Mouse (Mus musculus): Measurements from ENCODE around the gene Slc29a1. TPM values are rescaled to one million over a fixed set of nuclear protein-coding genes. Genes with fewer than 3 reads are reported as not detected.

The Slc29a1 gene
- polyA plus RNA-seq, 1 experiment from 2014 or later, result 46.8 TPM

DNA sequence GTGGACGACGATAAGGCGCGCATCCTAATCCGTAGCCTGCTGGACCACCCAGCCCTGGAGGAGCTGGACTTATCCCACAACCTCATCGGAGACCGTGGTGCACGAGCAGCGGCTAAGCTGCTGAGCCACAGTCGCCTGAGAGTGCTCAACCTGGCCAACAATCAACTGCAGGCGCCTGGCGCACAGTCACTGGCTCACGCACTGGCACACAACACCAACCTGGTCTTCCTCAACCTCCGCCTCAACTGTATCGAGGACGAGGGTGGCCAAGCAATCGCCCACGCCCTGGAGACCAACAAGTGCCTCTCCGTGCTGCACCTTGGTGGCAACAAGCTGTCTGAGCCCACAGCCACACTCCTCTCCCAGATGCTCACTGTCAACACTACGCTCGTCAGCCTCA lies 59.7 kb downstream of the Slc29a1 start:
- DNase-seq (ENCODE audit: low spot score, missing footprints) (no peak), ATAC-seq (ENCODE audit: low FRiP score) (no peak)
- H3K9ac ChIP-seq (ENCODE audit: low read length), result no peak overlapping the region
- H3K4me1 ChIP-seq (ENCODE audit: control insufficient read depth, insufficient read depth, low read length), result peaks cover 6% of the 10 kb centered on the region; the same call in 1 of the 2 replicates
- H3K27me3 ChIP-seq (ENCODE audit: control insufficient read depth, insufficient read depth, low read length), result peaks cover 27% of the 10 kb centered on the region
- no peaks in the 10 kb centered on the region for H3K36me3 ChIP-seq (ENCODE audit: control insufficient read depth, insufficient read depth, low read length)
- no peaks in the 10 kb centered on the region for H3K9me3 ChIP-seq (ENCODE audit: control insufficient read depth, low read length)
- H3K4me2 ChIP-seq, result no peak overlapping the region
- 81% methylated on average over 21 of the region's 21 CpGs for WGBS
- no peak overlapping the region for H3K27ac ChIP-seq (ENCODE audit: low read depth, low read length)
- no peak overlapping the region for H3K4me3 ChIP-seq (ENCODE audit: low read depth, low read length)

DNA sequence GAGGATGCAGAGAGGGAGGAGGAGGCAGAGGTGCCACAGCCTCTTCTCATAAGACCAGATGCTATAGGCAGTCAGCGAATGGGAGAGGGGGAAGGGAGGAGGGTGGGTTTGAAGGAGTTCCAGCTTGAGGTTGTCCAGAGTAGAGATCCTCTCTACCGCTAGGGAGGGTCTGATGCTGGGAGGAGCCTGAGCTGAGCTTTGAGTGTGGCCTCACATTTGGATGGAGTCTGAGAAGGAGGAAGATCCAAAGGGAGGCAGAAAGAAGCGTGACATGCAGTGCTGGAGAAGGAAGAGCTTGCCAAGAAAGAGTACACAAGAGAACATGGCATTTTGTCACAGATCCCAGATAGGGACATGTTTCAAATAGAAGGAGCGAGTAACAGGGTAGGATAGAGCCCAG lies 61.0 kb downstream of the Slc29a1 start:
- Histone ChIP-seq H3K9ac (ENCODE audit: low read length) (no peak overlapping the region), H3K4me1 (ENCODE audit: control insufficient read depth, insufficient read depth, low read length) (no peaks in the 10 kb centered on the region), H3K36me3 (ENCODE audit: control insufficient read depth, insufficient read depth, low read length) (no peaks in the 10 kb centered on the region), H3K4me2 (no peak overlapping the region), H3K9me3 (ENCODE audit: control insufficient read depth, low read length) (no peaks in the 10 kb centered on the region), H3K27ac (ENCODE audit: low read depth, low read length) (no peak overlapping the region), H3K4me3 (ENCODE audit: low read depth, low read length) (no peak overlapping the region), H3K27me3 (ENCODE audit: control insufficient read depth, insufficient read depth, low read length) (peaks cover 15% of the 10 kb centered on the region)
- DNase-seq (ENCODE audit: low spot score, missing footprints) (no peak), ATAC-seq (ENCODE audit: low FRiP score) (no peak)
- WGBS, result 66% methylated on average over 4 of the region's 4 CpGs

DNA sequence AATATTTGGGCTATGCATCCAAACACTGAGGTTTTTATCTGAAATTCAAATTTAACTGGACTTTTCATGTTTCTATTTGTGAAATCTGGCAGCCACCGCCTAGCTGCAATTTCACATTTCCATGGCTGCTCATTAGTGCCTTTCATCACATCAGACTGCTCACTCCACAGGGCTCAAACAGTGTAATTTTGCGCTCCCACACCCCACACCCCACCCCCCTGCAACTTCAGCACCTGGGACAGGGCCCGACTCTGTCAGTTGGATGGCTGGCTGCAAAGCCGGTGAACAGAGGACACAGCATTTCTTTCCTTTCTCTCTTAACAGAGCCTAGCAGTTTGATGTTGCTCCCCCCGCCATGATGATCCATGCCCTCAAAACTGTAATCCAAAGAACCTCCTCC lies 63.1 kb downstream of the Slc29a1 start:
- Histone ChIP-seq H3K4me3 (ENCODE audit: low read depth, low read length) (no peak overlapping the region), H3K4me2 (no peak overlapping the region), H3K27ac (ENCODE audit: low read depth, low read length) (no peak overlapping the region), H3K4me1 (ENCODE audit: control insufficient read depth, insufficient read depth, low read length) (no peaks in the 10 kb centered on the region), H3K9ac (ENCODE audit: low read length) (no peak overlapping the region), H3K27me3 (ENCODE audit: control insufficient read depth, insufficient read depth, low read length) (peaks cover 11% of the 10 kb centered on the region), H3K9me3 (ENCODE audit: control insufficient read depth, low read length) (no peaks in the 10 kb centered on the region), H3K36me3 (ENCODE audit: control insufficient read depth, insufficient read depth, low read length) (no peaks in the 10 kb centered on the region)
- WGBS, result 15% methylated on average over 5 of the region's 5 CpGs
- ATAC-seq (ENCODE audit: low FRiP score) (no peak), DNase-seq (ENCODE audit: low spot score, missing footprints) (peak; percentile 88)

Other genes starting within 250 kb of the Slc29a1 start
- gene Cdc5l, start 165.9 kb downstream of the Slc29a1 start, polyA plus RNA-seq (2014; fragmentation: Nextera tagmentation; extraction: Ambion mirVana), result 87.9 and 91.6 TPM in 2 replicates
- 0.40 and 0.46 TPM in 2 replicates for gene Spats1, start 124.2 kb downstream of the Slc29a1 start, polyA plus RNA-seq (2014; fragmentation: Nextera tagmentation; extraction: Ambion mirVana)
- 13.5 and 18.1 TPM in 2 replicates for gene Aars2, start 92.8 kb downstream of the Slc29a1 start, polyA plus RNA-seq (2014; fragmentation: Nextera tagmentation; extraction: Ambion mirVana)
- 1.7 and 2.0 TPM in 2 replicates for gene Tcte1, start 76.2 kb downstream of the Slc29a1 start, polyA plus RNA-seq (2014; fragmentation: Nextera tagmentation; extraction: Ambion mirVana)
- gene Tmem151b, start 49.9 kb downstream of the Slc29a1 start, polyA plus RNA-seq (2014; fragmentation: Nextera tagmentation; extraction: Ambion mirVana), result 5.1 and 6.2 TPM in 2 replicates
- 7.8 and 9.0 TPM in 2 replicates for gene Nfkbie, start 43.9 kb downstream of the Slc29a1 start, polyA plus RNA-seq (2014; fragmentation: Nextera tagmentation; extraction: Ambion mirVana)
- gene Slc35b2, start 35.7 kb downstream of the Slc29a1 start, polyA plus RNA-seq (2014; fragmentation: Nextera tagmentation; extraction: Ambion mirVana), result 97.2 and 102 TPM in 2 replicates
- 1,614 and 1,690 TPM in 2 replicates for gene Hsp90ab1, start 26.3 kb downstream of the Slc29a1 start, polyA plus RNA-seq (2014; fragmentation: Nextera tagmentation; extraction: Ambion mirVana)
- gene Mymx, start 2.5 kb upstream of the Slc29a1 start, polyA plus RNA-seq (2014; fragmentation: Nextera tagmentation; extraction: Ambion mirVana), result 0.21 TPM in 1 of 2 replicates, not detected in the other
- 0.52 and 0.84 TPM in 2 replicates for gene Capn11, start 59.7 kb upstream of the Slc29a1 start, polyA plus RNA-seq (2014; fragmentation: Nextera tagmentation; extraction: Ambion mirVana)
- 111 and 114 TPM in 2 replicates for gene Mrpl14, start 86.7 kb upstream of the Slc29a1 start, polyA plus RNA-seq (2014; fragmentation: Nextera tagmentation; extraction: Ambion mirVana)
- 43.3 and 49.3 TPM in 2 replicates for gene Tmem63b, start 87.3 kb upstream of the Slc29a1 start, polyA plus RNA-seq (2014; fragmentation: Nextera tagmentation; extraction: Ambion mirVana)
- gene 1600014C23Rik, start 134.2 kb upstream of the Slc29a1 start, polyA plus RNA-seq (2014; fragmentation: Nextera tagmentation; extraction: Ambion mirVana), result 0.48 TPM in 1 of 2 replicates, not detected in the other

Measured in midbrain, embryonic 11.5 days (tissue).